Mouse (Mus musculus): ENCODE data around the gene Shoc2. TPM values are rescaled to one million over a fixed set of nuclear protein-coding genes. Genes with fewer than 3 reads are reported as not detected.
A peak's percentile ranks its signal among the peaks of the same experiment; 100 is the strongest.

Gene Shoc2
- total RNA-seq, 2 experiments from 2014 or later, result 24.0 to 28.3 TPM

- DNase-seq, result peak; percentile 33
- no peak for TF ChIP-seq CTCF (IDR thresholded peaks at IDR 0.05)
- H3K27ac ChIP-seq, result no peak overlapping the region
- H3K4me3 ChIP-seq, result peak overlapping the region; percentile 81
- intact Hi-C loops (cut with DNase I), result loop anchor here (10.0 kb wide), 2 partner anchors 199 to 1159 kb away; no protein-coding TSS in a partner anchor
These were observed 102.0 kb downstream of the Shoc2 start for GRCm38 (mm10) chr19:54045931-54046683.

DNA sequence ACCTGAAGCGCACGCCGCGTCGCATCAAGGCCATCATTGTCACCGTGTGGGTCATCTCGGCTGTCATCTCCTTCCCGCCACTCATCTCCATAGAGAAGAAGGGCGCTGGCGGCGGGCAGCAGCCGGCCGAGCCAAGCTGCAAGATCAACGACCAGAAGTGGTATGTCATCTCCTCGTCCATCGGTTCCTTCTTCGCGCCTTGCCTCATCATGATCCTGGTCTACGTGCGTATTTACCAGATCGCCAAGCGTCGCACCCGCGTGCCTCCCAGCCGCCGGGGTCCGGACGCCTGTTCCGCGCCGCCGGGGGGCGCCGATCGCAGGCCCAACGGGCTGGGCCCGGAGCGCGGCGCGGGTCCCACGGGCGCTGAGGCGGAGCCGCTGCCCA is 102.6 kb downstream of the Shoc2 start:
- DNase-seq, result no peak
- Histone ChIP-seq H3K27ac (no peak overlapping the region), H3K4me3 (peak overlapping the region; percentile 81)
- intact Hi-C loops (cut with DNase I), result loop anchor here (10.0 kb wide), 2 partner anchors 198 to 1158 kb away; no protein-coding TSS in a partner anchor
- peak; percentile 1; the same call in 1 of the 2 replicates for TF ChIP-seq CTCF (IDR thresholded peaks at IDR 0.05)

- intact Hi-C loops (cut with DNase I), result loop anchor here (10.0 kb wide), 2 partner anchors 197 to 1157 kb away; no protein-coding TSS in a partner anchor
- DNase-seq, result no peak
- TF ChIP-seq CTCF (IDR thresholded peaks at IDR 0.05), result no peak
- Histone ChIP-seq H3K4me3 (peak overlapping the region; percentile 81), H3K27ac (no peak overlapping the region)
These were observed 103.4 kb downstream of the Shoc2 start for GRCm38 (mm10) chr19:54047386-54048050.

GRCm38 (mm10) chr19:54048161-54048885 is 104.2 kb downstream of the Shoc2 start:
- no peak for TF ChIP-seq CTCF (IDR thresholded peaks at IDR 0.05)
- peak overlapping the region; percentile 34 for H3K4me3 ChIP-seq
- no peak for DNase-seq
- H3K27ac ChIP-seq, result no peak overlapping the region
- intact Hi-C loops (cut with DNase I), result loop anchor here (10.0 kb wide), 2 partner anchors 196 to 1156 kb away; no protein-coding TSS in a partner anchor

- Histone ChIP-seq H3K27ac (no peak overlapping the region), H3K4me3 (no peak overlapping the region)
- DNase-seq, result peak; percentile 60
- intact Hi-C loops (cut with DNase I), result no loop called here
- TF ChIP-seq CTCF (IDR thresholded peaks at IDR 0.05), result no peak
These were observed 107.5 kb downstream of the Shoc2 start for GRCm38 (mm10) chr19:54051651-54052050.

GRCm38 (mm10) chr19:54055845-54056244 is 111.7 kb downstream of the Shoc2 start:
- DNase-seq, result no peak
- intact Hi-C loops (cut with DNase I), result no loop called here
- H3K27ac ChIP-seq, result no peak overlapping the region
- no peak overlapping the region for H3K4me3 ChIP-seq
- TF ChIP-seq CTCF (IDR thresholded peaks at IDR 0.05), result no peak

- Histone ChIP-seq H3K4me3 (no peak overlapping the region), H3K27ac (no peak overlapping the region)
- DNase-seq, result no peak
- no peak for TF ChIP-seq CTCF (IDR thresholded peaks at IDR 0.05)
- intact Hi-C loops (cut with DNase I), result no loop called here
These were observed 124.3 kb downstream of the Shoc2 start for GRCm38 (mm10) chr19:54068447-54068846.

DNA sequence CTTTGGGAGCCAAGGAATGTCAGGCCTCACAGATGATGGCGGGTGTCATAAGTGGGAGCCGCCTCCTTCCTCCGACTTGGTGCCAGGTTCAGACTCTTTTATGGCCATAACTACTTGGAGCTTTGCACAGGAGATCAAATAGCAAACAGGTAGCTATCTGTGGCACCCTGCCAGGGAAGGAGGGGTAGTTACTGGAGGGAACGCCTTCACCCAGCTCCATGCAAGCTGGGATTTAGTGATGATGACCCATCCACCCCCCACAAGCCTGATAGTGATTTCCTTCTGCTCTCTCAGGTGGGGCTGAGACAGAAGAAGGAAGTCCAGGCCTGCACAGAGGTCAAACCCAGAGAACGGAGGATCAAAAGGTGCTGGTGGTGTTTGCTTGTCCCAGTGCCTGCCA is 126.4 kb downstream of the Shoc2 start:
- Histone ChIP-seq H3K4me3 (no peak overlapping the region), H3K27ac (no peak overlapping the region)
- no peak for TF ChIP-seq CTCF (IDR thresholded peaks at IDR 0.05)
- DNase-seq, result no peak
- intact Hi-C loops (cut with DNase I), result no loop called here

DNA sequence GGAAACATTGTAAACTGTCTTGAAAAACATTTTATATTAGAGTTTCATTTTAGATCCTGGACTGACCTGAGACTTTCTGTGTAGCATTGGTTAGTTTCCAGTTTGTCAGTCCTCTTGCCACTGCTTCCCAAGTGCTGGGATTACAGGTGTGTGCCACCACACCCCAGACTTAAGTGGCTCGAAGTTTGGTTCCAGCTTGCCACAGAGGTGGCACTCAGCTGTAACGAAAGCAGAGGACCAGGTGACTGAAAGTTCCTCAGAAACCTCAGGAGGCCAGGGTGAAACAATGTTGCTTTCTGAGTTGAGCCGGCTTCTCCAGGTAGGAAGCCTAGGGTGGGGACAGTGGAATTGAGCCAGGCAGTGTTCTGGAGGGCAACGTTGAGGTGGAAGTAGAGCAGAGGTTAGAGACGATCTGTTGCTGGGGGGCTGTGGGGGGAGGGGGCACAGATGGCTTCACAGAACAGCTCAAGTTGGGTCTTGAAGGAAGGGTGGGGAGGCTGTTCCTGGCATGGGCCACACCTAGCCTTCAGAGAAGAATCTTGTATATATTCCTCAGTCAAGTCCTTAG is 128.2 kb downstream of the Shoc2 start:
- DNase-seq, result no peak
- TF ChIP-seq CTCF (IDR thresholded peaks at IDR 0.05), result no peak
- no peak overlapping the region for H3K4me3 ChIP-seq
- intact Hi-C loops (cut with DNase I), result no loop called here
- H3K27ac ChIP-seq, result peak overlapping the region; percentile 9; the same call in 1 of the 2 replicates

DNA sequence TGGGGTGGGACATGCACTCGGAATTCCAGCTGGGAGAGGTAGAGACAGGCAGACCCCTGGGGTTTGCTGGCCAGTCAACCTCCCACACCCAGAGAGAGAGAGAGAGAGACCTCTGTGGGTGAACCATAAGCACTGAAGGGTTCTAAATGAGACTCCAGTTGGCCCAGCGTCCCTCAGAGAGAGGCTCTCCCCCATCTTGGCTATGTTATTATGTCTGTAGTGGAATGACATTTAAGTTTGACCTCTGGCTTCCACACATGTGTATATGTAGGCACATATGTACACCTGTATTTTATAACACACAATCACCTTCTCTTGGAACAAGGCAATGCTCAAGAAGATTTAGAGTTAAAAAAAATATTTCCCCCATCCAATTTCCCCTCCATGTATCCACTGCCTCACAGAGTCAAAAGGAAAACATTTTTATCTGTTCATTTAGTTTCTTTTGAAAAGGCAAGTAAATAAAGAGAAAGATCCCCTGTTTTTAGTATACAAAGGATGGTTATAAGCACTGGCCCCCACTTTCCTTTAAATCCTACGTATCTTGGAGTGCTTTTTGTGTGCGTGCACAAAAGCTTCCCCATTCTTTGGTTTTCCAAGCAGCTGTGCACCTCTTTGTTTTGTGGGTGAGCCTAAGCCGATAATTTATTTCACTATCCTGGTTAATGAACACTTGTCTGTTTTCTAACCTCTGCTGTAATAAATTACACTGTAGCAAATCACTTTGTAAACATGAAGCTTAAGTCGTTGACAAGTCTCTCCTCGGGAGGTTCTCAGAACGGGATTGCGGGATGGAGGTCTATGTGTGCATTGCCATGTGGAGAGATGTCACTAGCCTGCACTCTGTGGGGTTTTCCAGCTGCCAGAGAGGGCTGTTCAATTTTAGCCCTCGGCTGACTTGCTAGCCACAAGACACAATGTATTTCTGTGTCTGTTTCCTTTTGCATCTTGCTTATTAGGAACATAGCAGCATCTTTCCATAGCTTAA is 132.6 kb downstream of the Shoc2 start:
- no peak overlapping the region for H3K4me3 ChIP-seq
- intact Hi-C loops (cut with DNase I), result no loop called here
- H3K27ac ChIP-seq, result no peak overlapping the region
- no peak for TF ChIP-seq CTCF (IDR thresholded peaks at IDR 0.05)
- DNase-seq, result no peak

DNA sequence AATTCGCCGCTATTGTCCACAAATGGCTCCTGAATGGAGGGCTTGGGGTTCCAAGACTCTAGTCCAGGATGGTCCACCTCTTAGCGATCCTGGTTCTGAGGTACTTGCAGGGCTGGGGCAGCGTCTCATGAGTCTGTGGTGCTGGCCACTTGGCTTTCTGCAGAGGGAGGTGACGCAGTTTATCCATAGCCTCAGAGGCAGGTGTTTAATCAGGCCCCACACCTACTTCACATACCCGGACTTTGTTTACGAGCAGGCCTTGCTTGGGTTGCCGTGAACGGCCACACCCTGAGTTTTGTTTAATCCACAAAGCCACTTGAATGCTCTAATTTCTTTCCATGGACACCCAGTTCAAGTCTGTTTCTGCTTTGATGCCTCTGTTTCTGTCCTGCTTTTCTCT is 137.2 kb downstream of the Shoc2 start:
- intact Hi-C loops (cut with DNase I), result no loop called here
- Histone ChIP-seq H3K27ac (no peak overlapping the region), H3K4me3 (no peak overlapping the region)
- TF ChIP-seq CTCF (IDR thresholded peaks at IDR 0.05), result no peak
- no peak for DNase-seq

Measured in gastrocnemius, adult 2 months (tissue).